Mouse (Mus musculus) large intestine, adult 2 months (tissue): Measurements from ENCODE around the gene Cyp2b19. TPM values are rescaled to one million over a fixed set of nuclear protein-coding genes. Genes with fewer than 3 reads are reported as not detected.

Experiments used
- polyA plus RNA-seq: library from polyadenylated mRNA; depleted of rRNA; stranded (reverse); fragments of >200 nt; gene quantifications from 2 replicates; pipeline ENCODE4 v1.2.3, GENCODE M21; 2012; rRNA removed

Gene Cyp2b19
- polyA plus RNA-seq, 1 experiment, result not detected

Other genes with a start within 250 kb of the Cyp2b19 start
- gene Nlrp9a, start 222.1 kb upstream of the Cyp2b19 start, polyA plus RNA-seq, result not detected in 2 replicates
- not detected in 2 replicates for gene Vmn1r185, start 138.7 kb upstream of the Cyp2b19 start, polyA plus RNA-seq
- not detected in 2 replicates for gene Cyp2b23, start 70.7 kb upstream of the Cyp2b19 start, polyA plus RNA-seq
- not detected in 2 replicates for gene Cyp2g1, start 51.8 kb downstream of the Cyp2b19 start, polyA plus RNA-seq
- 0.11 TPM in 1 of 2 replicates, not detected in the other for gene Cyp2a5, start 78.2 kb downstream of the Cyp2b19 start, polyA plus RNA-seq
- gene Cyp2a22, start 182.2 kb downstream of the Cyp2b19 start, polyA plus RNA-seq, result not detected in 2 replicates